Mouse (Mus musculus) C2C12 (cell line): ENCODE data around the gene Prdx6.

Experiments
- CEBPB ChIP-seq: IDR thresholded peaks from one replicate; pipeline ENCODE4 v1.6.1; 2011; ENCODE audit warnings: low read depth, mild to moderate bottlenecking, control low read depth, moderate library complexity
- CTCF ChIP-seq: IDR thresholded peaks from one replicate; pipeline ENCODE4 v1.5.1; 2011; ENCODE audit not compliant: control insufficient read depth, insufficient read depth, insufficient read length
- FOSL1 ChIP-seq: IDR thresholded peaks from one replicate; pipeline ENCODE4 v1.8.0; 2011; ENCODE audit warnings: mild to moderate bottlenecking, low read length; ENCODE audit not compliant: poor library complexity, insufficient read depth, severe bottlenecking
- MAX ChIP-seq: IDR thresholded peaks from one replicate; pipeline ENCODE4 v1.6.1; 2011; ENCODE audit warnings: mild to moderate bottlenecking, control low read depth
- MYOD1 ChIP-seq: IDR thresholded peaks from one replicate; pipeline ENCODE4 v1.6.1; 2011; ENCODE audit warnings: low read depth; ENCODE audit not compliant: control insufficient read depth, insufficient read length
- MYOG ChIP-seq: IDR thresholded peaks from one replicate; pipeline ENCODE4 v1.6.1; 2011; ENCODE audit not compliant: control insufficient read depth, insufficient read length; ENCODE audit errors: extremely low read depth
- USF1 ChIP-seq: IDR thresholded peaks from one replicate; pipeline ENCODE4 v1.6.1; 2011; ENCODE audit warnings: low read depth, mild to moderate bottlenecking, control low read depth, moderate library complexity

DNA sequence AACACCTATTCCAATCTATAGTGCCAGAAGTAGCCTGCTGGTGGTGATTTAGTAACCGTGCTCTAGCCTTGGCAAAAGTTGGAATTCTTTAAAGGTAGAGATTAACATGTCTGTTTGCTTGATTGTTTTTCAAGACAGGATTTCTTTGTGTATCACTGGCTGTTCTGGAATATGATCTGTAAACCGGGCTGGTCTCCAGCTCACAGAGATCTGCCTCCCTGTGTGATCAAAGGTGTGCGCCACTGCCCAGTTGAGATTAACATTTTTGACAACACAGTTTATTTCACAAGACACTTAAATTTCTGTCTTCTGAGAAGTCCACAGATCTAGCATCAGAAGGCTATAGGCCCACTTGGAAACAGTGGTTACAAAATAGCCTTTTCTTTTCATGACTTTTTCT, 1.9 kb upstream of the Prdx6 start:
- TF ChIP-seq MAX (no peak), USF1 (no peak), MYOG (no peak), MYOD1 (no peak), CTCF (no peak), FOSL1 (no peak), CEBPB (no peak)
